Mouse (Mus musculus): ENCODE results near the gene D17H6S53E.

DNA sequence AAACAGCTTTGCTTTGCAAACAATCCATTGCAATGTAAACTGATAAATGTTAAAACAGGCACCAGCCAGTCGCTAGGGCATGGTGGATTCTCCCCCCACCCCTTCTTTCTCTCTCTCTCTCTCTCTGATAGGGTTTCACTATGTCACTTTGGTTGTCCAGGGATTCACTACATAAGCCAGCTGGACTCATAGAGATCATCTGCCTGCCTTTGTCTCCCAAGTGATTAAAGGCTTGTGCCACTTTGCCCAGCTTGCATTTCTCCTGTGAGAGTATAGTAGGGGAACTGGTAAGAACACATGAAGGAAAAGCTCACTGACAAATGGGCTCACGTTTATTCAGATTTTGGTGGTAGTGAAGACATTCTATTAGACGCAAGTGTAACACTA lies 6.0 kb downstream of the D17H6S53E start:
- TF ChIP-seq CTCF (IDR thresholded peaks at IDR 0.05; ENCODE audit: low read depth, low read length) (no peak), TAL1 (conservative IDR thresholded peaks at IDR 0.05; ENCODE audit: low read depth, low read length) (no peak), GATA1 (IDR thresholded peaks at IDR 0.05; ENCODE audit: borderline replicate concordance, low read length) (no peak), POLR2AphosphoS5 (IDR thresholded peaks at IDR 0.05; ENCODE audit: insufficient replicate concordance, low read depth, low read length) (no peak)
